Mouse (Mus musculus): ENCODE results near the gene Ddit4.

- TF ChIP-seq CTCF (IDR thresholded peaks at IDR 0.05; ENCODE audit: extremely low read depth, insufficient read length, insufficient replicate concordance, low read depth, low read length) (no peak), POLR2A (IDR thresholded peaks at IDR 0.05; ENCODE audit: low read depth, low read length) (no peak)
Measured at GRCm38 (mm10) chr10:59972534-59972933, 20.9 kb upstream of the Ddit4 start.
